Mouse (Mus musculus) lung, postnatal 4 days (tissue): Measurements from ENCODE around the gene Sh2b2.
A peak's percentile ranks its signal among the peaks of the same experiment; 100 is the strongest.

ENCODE experiments used
- DNase-seq, 2 experiments: peaks; one replicate each; pipeline ENCODE4 v3.0.0; 2021

Gene Sh2b2

DNA sequence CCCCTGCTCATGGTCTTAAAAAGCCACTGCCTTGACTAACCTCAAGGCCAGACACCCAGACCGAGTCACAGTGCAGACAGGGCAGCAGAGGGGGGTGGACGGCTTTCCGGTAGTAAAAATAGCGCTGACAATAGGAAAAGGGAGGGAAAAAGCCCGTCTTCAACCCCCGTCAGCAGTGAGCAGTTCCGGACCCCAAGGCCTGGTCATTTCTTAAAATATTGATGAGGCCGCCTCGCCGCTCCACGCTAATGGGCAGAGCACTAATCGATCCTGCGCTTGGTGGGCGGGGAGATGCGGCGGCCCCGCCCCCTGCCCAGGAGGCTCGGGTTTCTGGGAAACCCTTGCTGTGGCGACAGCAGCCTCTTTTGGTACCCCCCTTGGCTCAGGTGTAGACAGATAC, 8.7 kb downstream of the Sh2b2 start:
- DNase-seq, result no peak

DNA sequence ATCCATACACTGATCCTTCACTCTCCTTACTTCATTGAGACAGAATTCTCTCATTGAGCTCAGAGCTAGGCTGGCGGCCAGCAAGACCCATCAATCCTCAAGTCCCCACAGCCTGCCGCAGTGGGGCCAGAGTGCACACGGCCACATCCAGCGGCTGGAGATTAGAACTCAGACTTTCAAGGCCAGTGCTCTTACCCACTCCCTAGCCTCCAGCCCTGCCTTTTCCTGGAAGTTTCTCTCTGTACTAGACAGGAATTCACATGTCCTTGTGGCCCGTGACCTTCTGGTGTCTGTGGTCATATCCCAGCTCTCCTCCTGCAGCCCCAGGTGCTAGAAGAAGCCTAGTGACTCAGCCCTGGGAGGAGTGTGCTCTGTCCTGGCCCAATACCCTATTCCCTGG, 9.7 kb downstream of the Sh2b2 start:
- no peak for DNase-seq

DNA sequence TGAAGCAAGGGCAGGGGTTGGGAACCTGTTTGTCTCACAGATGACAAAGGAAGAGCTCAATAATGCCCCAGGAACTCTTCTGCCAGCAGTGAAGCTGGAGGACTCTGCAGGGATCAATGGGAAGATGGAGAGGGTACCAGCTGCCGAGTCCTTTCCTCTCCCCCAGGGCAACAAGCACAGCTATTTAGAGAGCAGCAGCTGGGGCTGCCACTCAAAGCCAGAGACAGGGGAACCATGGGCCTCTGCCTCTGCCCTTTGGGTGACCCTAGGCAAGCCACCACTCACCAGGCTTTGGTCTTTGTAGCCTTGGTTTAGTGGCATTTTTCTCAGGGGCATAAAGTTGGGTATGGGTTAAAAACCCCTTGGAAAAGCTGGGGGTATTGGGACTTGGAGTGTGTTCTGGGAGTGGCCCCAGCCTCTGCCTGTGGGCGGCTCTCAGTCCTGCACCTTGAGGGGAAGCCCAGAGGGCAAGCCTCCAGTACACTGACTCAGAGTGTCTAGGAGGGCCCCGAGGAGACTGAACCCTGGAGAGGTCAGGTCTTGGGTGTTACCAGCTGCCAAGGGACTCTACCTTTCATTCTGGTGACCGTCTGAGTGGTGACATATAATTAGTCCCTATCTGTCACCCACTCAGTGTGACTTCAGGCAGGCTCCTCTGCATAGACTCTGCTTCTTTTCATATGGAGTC, 15.9 kb downstream of the Sh2b2 start:
- DNase-seq, result no peak

DNA sequence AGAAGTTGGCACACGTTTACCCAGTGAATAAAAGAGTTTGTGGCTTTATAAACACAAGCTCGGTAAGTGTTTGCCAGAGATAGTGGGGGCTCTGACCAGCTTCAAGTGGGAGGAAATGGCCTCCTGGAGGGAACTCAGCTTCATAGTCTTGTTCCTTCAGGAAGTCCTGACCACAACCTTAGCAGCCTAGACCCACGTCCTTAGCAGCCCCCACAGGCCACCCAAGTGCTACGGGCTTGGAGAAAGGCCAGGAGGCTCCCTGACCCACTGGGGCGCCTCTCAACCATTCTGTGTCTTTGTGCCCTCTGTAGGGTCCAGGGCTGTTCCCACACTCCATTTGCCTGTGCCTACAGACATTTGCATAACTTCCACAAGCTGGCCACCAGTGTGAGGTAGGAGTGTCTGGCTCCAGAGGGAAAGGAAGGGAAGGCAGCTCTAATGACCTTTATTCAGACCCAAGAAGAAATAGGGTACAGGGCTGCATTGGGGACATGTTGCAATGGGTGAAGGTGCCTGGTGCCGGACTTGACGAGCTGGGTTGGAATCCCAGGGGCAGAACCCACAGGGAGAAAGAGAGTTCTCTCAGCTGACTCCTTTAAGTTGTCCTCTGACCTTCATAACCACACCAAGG, 20.0 kb downstream of the Sh2b2 start:
- no peak for DNase-seq

DNA sequence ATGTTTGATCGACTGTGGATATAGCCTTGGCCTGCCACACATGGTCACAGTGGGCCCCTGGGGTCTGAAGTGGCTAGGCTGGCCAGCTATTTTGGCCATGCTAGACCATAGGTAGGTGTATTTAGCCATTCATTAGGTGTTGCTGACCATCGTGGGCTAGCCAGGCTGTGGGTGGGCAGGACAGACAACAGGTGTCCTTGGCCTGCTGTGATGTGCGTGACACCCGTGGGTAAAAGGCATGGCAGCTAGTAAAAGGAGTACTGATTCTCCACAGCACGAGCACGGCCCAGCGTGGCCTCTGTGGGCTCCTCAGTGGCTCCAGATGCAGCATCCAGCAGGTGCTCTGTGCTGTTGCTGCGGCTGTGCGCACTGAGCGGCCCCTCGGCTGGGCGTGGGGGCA, 27.8 kb downstream of the Sh2b2 start:
- peak in 1 of 2 experiments; percentile 18 for DNase-seq

DNA sequence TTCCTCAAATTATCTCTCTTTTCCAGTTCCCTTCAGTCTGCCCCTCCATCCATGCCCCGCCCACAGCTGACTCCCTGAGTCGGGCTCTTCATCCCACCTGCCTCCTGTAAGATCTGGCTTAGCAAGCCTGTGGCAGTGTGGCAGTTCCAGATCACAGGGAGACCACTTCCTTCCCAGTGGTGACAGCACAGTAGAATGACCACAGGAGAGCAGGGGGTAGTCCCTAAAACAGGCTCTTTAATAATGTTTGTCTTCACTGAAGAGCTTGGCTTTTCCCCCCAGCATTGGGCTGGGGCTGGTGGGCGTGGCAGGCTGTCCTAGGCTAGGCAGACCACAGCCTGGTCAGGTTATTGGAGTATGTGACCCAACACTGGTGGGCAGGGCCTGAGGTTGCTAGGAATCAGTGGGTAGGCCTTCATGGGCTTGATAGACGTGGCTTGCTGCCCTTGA, 28.4 kb downstream of the Sh2b2 start:
- DNase-seq, result peak in 1 of 2 experiments; percentile 17

DNA sequence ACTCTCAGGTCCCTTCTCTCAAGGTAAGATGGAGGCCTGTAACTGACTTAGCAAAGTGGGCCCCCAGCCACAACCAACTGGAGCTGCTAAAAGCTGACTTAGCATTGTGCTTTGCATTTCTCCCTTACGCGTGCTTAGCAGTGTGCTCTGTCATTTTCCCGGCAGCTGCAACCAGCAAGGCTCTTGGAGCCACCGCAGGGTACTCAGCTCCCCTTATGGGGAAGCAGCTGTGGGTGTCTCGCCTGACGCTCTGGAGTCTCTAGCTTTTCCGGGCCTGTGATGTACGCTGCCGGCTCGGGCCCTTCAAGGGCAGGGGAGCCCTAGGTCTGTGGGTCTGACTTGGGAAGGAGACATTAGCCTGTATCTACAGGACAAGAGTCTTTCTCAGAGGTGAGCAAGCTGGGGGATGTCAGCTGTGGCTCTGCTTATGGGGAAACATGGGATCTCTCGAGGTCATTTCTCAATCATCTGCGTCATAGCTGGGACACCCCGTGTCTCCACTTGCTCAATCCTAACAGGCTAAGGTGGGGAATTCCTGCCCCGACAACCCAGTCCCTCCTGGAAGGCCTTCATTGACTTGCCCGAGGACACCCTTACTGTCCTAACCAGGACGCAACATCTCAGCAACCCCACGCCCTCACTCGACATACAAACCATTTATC, 29.2 kb downstream of the Sh2b2 start:
- peak; percentile 22 for DNase-seq

DNA sequence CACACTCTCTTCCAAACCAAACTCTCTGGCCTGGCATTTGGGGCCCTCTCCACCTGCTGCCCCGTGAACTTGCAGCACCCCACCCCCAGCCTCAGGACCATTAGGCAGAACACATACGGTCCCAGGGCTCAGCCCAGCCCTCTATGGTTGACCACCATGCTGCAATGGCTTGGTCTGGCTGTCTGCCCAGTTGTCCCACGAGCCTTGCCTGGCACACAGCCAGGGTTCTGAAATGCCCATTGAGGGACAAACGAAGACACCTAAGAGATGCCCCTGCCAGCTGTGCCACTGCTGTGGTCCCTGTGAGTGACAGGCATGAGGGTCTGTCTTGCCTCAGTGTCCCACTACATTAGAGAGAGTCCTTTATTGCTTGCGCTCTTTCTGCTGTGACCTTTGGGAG, 30.4 kb downstream of the Sh2b2 start:
- peak; percentile 43 to 61 for DNase-seq

DNA sequence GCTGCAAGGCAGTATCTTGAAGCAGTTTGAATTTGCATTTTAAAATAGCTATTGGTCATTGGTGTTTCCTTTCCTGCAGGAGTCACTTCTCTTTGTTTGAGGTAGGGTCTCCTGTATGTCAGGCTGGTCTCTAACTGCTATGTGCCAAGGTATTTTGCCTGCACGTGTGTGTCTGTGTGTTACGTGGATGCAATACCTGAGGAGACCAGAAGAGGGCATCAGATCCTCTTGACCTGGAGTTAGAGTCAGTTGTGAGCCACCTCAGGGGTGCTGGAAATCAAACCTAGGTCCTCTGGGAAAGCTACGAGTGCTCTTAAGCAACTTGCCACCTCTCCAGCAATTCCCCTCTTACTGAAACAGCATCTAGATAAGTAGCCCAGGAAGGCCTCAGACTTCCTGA, 31.1 kb downstream of the Sh2b2 start:
- DNase-seq, result no peak

DNA sequence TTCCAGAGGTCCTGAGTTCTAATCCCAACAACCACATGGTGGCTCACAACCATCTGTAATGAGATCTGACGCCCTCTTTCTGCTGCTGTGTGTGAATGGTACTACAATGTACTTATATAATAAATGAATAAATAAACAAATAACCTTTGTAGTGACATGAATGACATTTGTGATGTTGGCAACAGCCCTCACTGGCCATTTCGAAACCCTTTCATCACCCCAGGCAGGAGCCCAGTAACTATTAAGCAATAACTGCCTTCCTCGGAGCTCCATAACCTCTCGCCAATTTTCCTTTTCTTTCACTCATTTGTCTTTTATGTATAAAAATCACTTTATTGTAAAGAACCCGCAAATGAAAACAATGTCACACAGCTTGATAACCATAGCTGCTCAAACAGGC, 32.6 kb downstream of the Sh2b2 start:
- peak in 1 of 2 experiments; percentile 18 for DNase-seq

DNA sequence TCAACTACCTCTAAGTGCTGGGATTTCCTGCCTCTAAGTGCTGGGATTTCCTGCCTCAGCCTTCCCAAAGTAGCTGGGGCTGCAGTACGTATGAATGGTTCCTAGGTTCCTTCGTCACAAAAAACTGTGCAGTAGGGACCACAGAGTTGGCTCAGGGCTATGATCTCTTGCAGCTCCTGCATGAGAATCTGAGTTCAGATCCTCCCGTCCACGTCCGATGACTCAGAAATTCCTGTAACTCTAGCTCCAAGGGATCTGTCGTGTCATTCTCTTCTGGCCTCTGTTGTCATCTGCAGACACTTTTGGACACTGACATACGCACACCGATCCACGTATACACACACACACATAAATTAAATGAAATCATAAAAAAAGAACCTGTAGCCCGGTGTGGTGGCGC, 33.6 kb downstream of the Sh2b2 start:
- DNase-seq, result peak in 1 of 2 experiments; percentile 15

DNA sequence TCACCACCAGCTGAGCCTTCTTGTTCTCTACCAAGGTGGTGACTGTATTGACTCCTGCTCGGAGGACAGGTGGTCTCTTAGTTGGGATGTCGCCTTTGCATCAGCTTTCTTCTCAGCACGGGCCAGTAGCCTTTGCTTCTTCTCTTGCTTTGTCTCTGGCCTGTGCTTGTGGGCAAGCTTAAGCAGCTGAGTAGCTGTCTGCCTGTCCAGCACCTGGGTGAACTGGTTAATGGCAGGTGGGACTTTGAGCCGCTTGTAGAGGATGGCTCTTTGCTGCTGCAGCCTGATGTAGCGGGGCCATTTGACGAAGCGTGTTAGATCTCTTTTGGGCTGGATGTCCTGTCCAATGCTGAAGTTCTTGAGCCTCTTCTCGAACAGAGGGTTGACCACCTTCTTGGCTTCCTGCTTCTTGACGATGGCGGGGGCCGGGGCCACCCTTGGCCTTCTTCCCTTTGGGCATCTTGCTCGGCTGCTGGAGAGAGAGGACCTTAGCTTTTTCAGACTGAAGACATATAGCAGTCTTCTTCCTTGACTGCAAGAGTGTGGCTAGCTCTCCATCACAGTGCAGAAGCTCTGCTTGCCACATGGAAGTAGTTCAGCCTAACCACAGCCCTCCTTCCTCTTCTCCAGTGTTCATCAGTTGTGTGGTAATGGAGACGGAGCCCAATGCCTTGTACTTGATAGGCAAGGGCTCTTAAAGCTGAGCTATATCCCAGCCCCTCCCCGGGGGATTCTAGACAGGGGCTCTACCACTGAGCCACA, 34.8 kb downstream of the Sh2b2 start:
- peak in 1 of 2 experiments; percentile 35 for DNase-seq

DNA sequence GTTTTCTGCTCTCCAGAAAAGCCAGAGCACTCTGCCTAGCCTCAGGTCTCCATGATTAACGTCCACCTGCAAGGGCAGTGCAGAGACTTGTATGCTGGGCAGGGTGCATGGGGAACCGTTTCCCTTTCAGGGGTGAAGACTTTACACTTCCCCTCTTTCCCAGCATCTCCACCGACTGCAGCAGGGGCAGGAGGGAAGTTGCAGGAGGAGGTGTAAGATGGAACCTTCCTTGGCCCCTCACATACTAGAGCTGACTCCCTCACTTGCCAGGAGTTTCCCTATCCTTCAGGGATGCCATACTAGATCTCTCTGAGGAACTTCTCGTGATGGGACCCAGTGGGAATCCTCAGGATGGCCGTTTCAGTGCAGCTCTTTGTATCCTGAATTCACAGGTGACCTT, 35.8 kb downstream of the Sh2b2 start:
- DNase-seq, result peak in 1 of 2 experiments; percentile 16

DNA sequence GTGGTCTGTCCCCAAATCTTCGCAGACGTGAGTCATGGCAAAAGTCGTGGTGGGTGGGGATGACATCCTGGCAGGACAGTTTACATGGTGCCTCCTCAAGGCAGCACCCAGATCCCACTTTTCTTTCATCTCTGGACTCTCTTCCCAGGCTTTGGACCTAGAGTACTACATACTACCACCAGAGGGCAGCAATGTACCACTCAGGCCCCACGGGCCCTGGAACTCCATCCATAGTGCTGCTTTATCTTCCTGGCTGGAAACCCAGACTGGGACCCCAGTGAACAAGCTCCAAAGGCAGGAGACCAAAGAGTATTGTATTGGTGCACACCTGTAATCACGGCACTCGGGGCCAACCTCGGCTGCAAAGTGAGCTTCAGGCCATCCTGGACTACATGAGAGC, 44.5 kb downstream of the Sh2b2 start:
- DNase-seq, result peak; percentile 60 to 79

DNA sequence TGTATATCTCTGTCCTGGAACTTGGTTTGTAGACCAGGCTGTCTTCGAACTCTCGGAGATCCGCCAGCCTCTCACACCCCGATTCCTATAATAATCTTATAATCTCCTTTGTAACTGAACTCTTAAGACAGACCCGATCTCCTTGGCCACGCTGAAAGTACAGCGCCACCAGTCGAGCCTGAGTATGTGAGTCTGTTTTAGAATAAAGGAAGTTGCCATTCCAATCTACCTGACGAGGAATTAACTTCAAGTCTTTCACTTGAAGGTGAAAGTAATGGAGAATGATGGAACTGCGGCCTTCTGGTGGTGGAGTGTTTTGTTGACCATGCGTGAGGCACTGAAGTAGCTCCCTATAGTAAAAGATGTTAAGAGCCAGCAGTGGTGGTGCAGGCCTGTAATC, 46.8 kb downstream of the Sh2b2 start:
- peak in 1 of 2 experiments; percentile 24 for DNase-seq

DNA sequence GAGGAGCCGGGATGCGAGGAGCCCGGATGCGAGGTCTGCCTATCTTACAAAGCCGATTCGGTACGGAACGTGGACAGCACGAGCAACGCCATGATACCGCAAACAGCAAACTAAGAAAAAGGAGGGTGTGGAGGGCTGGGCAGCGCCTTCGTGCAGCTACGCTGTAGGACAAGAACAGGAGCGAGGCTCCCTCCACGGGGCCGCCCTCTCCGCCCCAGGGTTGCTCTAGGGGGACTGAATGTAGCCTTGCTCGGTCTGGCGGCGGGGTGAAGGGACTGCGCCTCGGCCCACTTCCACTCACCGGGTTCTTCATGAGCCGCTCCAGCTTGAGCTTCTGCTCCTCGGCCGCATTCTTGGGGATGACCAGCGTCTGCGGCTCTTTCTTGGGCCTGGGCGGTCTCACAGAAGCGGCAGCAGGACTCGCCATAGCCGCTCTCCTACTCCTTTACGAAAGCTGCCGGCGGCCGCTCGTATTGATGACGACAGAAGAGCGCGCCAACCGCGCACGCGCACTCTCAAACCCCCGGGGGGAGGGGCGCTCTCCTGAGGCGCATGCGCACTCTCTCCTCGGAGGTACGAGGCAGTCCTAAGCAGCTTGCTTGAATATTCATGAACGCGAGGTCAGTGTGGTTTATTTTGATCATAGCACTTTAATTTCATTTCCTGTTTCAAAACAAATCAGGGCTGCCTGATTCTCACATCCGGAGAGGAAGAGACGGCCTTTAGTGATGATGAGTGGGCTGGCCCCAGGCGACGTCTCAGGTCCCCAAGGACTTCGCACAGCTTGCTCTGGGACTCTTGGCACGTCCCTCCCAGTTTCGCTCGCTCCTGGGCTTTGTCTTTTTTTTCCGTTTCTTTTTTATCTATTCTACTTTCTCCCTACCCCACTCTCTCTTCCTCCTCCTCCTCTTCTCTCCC, 47.6 kb downstream of the Sh2b2 start, which contains the start of gene Prkrip1:
TSS of gene Prkrip1 (minus strand) at position 490 of the 918 bp plus-strand sequence.
- DNase-seq, result peak; percentile 95

DNA sequence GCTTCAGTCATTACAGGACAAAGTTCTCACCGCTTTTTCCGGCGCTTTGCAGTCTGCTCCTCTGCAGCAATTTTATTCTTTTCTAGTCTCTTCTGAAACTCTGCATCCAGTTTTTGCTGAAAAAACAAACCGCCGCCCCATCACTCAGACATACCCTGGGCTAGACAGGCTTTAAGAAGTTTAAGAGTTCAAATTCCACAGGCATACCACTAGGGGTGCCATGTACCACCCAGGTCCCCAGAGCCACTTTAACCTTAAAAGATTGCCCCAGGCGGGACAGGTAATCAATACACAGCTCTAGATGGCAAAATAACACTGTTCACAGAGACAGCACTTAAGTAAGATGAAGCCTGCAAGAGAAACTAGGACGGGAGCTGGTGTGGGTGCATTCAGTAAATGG, 54.5 kb downstream of the Sh2b2 start:
- no peak for DNase-seq

DNA sequence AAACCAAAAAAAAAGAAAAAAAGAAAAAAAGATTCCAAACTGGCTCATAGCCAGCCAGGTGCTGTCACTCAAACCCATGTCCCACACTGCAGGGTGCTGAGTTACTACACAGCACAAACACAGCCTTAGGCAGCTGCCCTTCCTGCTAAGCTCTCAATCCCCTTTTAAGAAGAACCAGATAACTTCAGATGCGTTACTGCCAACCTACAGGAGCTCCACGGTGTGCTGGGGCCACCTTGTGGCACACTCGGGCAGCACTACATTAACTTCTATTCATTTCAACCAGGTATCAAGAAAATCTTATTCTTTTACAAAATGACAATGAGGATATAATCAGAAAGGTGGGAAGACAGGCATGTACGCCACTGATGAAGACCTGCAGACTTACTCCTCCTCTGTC, 59.6 kb downstream of the Sh2b2 start:
- DNase-seq, result peak; percentile 65 to 80

DNA sequence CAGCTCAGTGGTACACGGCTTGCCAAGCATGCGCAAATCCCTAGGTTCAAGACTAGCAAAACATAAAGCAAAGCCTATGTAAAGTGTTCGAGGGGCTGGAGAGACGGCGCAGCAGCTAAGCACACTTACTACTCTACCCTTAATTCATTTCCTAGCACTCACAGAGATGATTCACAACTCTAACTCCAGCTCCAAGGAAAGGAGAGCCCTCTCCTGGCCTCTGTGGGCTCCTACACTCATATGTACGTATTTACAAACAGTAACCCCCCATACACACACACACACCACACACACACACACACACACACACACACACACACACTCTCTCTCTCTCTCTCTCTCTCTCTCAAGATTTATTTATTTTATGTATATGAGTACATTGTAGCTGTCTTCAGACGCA, 62.6 kb downstream of the Sh2b2 start:
- no peak for DNase-seq

DNA sequence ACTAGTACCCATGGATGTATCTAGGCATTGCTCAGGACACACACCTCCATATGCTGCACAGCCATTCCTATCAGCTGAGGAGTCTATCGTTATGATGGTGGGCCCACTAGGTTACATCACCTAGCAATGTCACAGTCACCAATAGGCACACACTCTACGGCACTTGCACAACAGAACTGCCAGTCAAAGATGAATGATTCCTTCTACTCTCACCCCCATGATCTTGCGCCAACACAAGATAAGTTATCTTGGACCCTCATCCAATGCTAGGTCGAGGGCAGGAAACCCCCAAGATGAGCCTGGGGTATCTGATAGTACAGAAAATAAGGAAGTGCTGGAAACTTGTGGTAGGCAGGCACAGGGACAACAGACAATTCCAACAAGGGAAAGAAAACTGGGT, 63.5 kb downstream of the Sh2b2 start:
- no peak for DNase-seq

DNA sequence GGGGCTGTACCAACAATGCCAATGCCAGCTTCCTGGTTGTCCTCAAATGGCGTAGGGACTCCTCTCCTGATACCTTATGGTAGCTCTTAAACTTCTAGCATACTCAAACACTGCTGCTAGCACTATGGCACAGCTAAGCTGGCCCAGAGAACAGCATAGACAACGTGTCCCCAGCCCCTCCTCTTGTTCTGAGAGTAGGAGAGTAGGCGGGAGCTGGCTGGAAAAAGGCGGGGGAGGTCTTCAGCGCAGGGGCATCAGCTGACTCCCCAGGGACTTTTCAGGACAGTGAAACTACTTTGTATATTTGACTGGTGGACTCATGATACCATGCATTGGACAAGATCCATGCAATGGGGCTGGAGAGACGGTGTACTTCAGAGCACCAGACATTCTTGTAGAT, 64.3 kb downstream of the Sh2b2 start:
- DNase-seq, result no peak

DNA sequence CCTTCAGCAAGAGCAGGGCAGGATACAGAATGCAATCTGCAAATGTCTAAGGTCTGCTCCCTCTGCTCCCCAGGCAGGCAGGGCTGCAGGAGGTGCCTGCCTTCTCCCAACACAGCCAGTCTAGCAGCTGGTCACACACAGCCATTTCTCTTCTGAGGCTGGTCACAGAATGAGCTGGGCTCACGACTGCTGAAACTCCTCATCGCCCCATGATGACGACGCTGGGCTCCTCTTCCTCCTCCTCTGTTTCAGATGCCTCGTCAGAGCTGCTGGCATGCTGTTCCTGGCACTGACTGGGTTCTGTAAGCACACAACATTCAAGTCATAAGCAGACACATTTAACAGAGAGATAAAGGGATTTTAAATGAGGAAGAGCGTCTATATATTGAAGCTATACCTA, 65.2 kb downstream of the Sh2b2 start:
- DNase-seq, result no peak
